Mouse (Mus musculus) erythroblast, adult 5-6 weeks (primary cell): ENCODE results near the gene Prkaa2. TPM values are rescaled to one million over a fixed set of nuclear protein-coding genes. Genes with fewer than 3 reads are reported as not detected.

Experiments
- total RNA-seq, 2 experiments: library from RNA; stranded (forward) in 1 of 2; stranded (reverse) in 1 of 2; fragments of 150-400 nt in 1 of 2; fragments of 200-764, 138-1000 nt in 1 of 2; gene quantifications; 2 replicates each; pipeline versions ENCODE4 v1.2.3 to v1.2.4; 2015 to 2017; ENCODE audit warnings: low replicate concordance in 2 of 2

Prkaa2 gene
- total RNA-seq, 2 experiments from 2014 or later = 0.09 TPM; not detected in 1

Other genes with a start within 250 kb of the Prkaa2 start
- gene C8a, start 233.5 kb downstream of the Prkaa2 start, total RNA-seq (2015; ENCODE audit: low replicate concordance) = not detected in 2 replicates
- not detected in 2 replicates for gene C8a, start 233.5 kb downstream of the Prkaa2 start, total RNA-seq (2017; ENCODE audit: low replicate concordance)
- not detected in 2 replicates for gene Fyb2, start 196.4 kb downstream of the Prkaa2 start, total RNA-seq (2015; ENCODE audit: low replicate concordance)
- gene Fyb2, start 196.4 kb downstream of the Prkaa2 start, total RNA-seq (2017; ENCODE audit: low replicate concordance) = not detected in 2 replicates
- gene Plpp3, start 47.5 kb upstream of the Prkaa2 start, total RNA-seq (2015; ENCODE audit: low replicate concordance) = 0.58 TPM in 1 of 2 replicates, not detected in the other
- gene Plpp3, start 47.5 kb upstream of the Prkaa2 start, total RNA-seq (2017; ENCODE audit: low replicate concordance) = 0.09 TPM in 1 of 2 replicates, not detected in the other